Mouse (Mus musculus): ENCODE results near the gene Ccdc42. TPM values are rescaled to one million over a fixed set of nuclear protein-coding genes. Genes with fewer than 3 reads are reported as not detected.

Gene Ccdc42
- polyA plus RNA-seq, 1 experiment from 2014 or later = 0.29 TPM

DNA sequence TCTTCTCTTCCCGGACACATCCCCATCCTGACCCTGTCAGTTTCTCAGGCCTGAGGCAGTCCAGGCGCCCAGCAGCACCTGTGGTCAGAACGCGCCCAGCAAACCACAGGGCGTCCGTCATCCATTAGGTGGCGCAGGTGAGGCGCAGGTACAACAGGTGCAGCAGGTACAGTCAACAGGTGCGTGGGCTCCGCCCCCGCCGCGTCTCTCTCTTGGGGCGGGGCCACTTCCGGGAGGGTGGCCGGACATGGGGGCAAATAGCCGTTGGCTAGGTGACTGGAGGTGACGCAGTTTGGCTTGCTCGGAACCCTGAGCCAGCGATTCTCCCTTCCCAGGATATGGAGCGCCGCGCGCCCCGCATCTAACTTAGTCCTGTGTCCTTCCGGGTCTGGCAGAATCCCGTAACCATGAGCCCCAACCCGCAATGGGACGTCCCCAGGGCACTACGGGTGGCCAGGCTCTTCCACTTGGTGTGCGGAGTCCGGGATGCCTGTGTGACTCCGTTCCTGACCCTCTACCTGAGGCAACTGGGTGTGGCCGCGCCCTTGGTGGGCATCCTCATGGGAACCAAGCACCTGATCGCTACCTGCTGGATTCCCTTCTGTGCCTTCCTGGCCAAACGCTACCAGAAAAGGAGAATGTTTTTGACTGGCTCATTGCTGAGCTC, 30.8 kb upstream of the Ccdc42 start, which contains the start of gene Mfsd6l:
TSS of gene Mfsd6l (plus strand) at position 269 of the 667 bp plus-strand sequence.
- no peak for ATAC-seq (replicated peaks; ENCODE audit: insufficient number of reproducible peaks, low FRiP score, low TSS enrichment)
- Histone ChIP-seq H3K9ac (ENCODE audit: low read depth, low read length) (no peak within 1 kb of the TSS), H3K4me3 (ENCODE audit: low read depth, low read length) (peak within 1 kb of the TSS; percentile 4; the same call in 1 of the 2 replicates), H3K36me3 (ENCODE audit: control insufficient read depth, insufficient read depth, low read length) (no peaks in the 10 kb centered on the region), H3K27ac (ENCODE audit: low read depth, low read length) (no peak within 1 kb of the TSS), H3K9me3 (replicated peaks; ENCODE audit: control insufficient read depth, low read length) (no peaks in the 10 kb centered on the region), H3K4me1 (ENCODE audit: control insufficient read depth, insufficient read depth, low read length) (0 out of 2 replicates have a peak, but pooled peaks cover 5% of the 10 kb centered on the region), H3K4me2 (peak within 1 kb of the TSS; percentile 49), H3K27me3 (ENCODE audit: control insufficient read depth, insufficient read depth, low read length) (peaks cover 12% of the 10 kb centered on the region)
- 7% methylated on average over 37 of the region's 37 CpGs for whole genome bisulfite sequencing (ENCODE audit: insufficient replicate concordance)

DNA sequence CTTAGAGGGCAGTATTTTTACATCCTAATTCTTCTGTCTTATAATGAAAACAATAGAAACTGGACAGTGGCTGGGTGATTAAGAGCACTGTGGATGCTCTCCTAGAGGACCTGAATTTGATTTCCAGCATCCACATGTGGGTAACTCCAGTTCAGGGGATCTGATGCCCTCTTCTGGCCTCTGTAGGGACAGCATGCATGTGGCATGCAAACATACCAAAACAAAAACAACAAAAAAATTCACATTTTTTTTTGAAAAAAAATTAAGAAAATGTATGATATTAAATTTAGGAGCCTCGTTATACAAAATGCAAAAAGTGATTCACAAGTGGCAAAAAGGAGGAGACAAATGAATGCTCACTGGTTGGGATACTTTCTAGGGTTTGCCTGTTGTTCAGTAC, 27.3 kb upstream of the Ccdc42 start:
- H3K9ac ChIP-seq (ENCODE audit: low read depth, low read length) = no peak overlapping the region
- ATAC-seq (replicated peaks; ENCODE audit: insufficient number of reproducible peaks, low FRiP score, low TSS enrichment) = no peak
- H3K4me2 ChIP-seq = no peak overlapping the region
- 36% methylated on average over 1 of the region's 1 CpGs for WGBS (ENCODE audit: insufficient replicate concordance)
- no peaks in the 10 kb centered on the region for H3K9me3 ChIP-seq (replicated peaks; ENCODE audit: control insufficient read depth, low read length)
- peaks cover 12% of the 10 kb centered on the region for H3K27me3 ChIP-seq (ENCODE audit: control insufficient read depth, insufficient read depth, low read length)
- 0 out of 2 replicates have a peak, but pooled peaks cover 5% of the 10 kb centered on the region for H3K4me1 ChIP-seq (ENCODE audit: control insufficient read depth, insufficient read depth, low read length)
- H3K4me3 ChIP-seq (ENCODE audit: low read depth, low read length) = no peak overlapping the region
- H3K27ac ChIP-seq (ENCODE audit: low read depth, low read length) = no peak overlapping the region
- H3K36me3 ChIP-seq (ENCODE audit: control insufficient read depth, insufficient read depth, low read length) = no peaks in the 10 kb centered on the region

DNA sequence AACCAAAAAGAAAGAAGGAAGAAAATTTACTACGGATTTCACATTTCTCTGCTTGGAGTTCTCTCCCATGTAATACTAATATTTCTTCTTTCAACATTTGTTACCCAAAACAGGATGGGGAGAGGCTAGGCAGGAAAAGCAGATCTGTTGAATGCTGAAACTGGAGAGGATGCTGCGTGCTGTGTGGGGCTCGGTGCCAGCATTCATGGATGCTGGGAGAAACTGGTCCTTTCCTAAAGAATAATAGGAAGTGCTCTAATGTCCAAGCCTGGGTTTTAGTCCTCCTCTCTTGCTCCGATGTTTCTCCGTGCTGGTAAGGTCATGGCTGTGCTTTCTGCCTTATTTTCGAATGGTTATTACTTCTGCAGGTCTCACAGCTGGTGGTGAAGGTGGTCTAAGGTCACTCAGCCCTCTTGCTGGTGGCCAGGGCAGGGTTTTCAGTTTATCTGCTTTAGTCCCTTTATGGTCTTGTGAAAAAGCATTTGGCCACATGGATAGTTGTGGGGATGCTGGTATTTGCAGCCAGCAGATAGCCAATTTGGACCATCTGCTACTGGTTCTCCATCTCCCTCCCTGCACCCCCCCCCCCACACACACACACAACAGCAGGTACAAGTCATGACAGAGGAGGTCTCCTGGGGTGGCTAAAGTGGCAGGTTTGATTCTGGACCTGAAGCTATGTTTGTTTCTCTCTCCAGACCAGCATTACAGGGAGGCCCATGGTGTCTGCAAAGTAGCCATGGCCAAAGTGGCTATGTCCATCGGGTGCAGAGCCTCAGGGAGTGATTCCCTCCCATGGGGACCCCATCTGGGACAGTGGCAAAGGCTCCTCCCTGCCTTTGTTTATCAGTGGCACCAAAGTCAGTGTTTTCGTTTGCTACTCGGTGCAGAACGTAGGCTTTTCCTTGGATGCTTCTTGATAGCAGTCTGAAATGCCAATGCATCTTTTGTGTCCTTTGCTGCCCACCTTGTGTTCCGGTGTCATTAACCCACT, 24.6 kb upstream of the Ccdc42 start:
- Histone ChIP-seq H3K9ac (ENCODE audit: low read depth, low read length) (no peak overlapping the region), H3K4me2 (no peak overlapping the region), H3K27ac (ENCODE audit: low read depth, low read length) (no peak overlapping the region), H3K4me3 (ENCODE audit: low read depth, low read length) (no peak overlapping the region), H3K27me3 (ENCODE audit: control insufficient read depth, insufficient read depth, low read length) (no peaks in the 10 kb centered on the region), H3K9me3 (replicated peaks; ENCODE audit: control insufficient read depth, low read length) (no peaks in the 10 kb centered on the region), H3K4me1 (ENCODE audit: control insufficient read depth, insufficient read depth, low read length) (no peaks in the 10 kb centered on the region; the same call in 1 of the 2 replicates), H3K36me3 (ENCODE audit: control insufficient read depth, insufficient read depth, low read length) (no peaks in the 10 kb centered on the region)
- ATAC-seq (replicated peaks; ENCODE audit: insufficient number of reproducible peaks, low FRiP score, low TSS enrichment) = no peak
- 75% methylated on average over 11 of the region's 11 CpGs for WGBS (ENCODE audit: insufficient replicate concordance)

DNA sequence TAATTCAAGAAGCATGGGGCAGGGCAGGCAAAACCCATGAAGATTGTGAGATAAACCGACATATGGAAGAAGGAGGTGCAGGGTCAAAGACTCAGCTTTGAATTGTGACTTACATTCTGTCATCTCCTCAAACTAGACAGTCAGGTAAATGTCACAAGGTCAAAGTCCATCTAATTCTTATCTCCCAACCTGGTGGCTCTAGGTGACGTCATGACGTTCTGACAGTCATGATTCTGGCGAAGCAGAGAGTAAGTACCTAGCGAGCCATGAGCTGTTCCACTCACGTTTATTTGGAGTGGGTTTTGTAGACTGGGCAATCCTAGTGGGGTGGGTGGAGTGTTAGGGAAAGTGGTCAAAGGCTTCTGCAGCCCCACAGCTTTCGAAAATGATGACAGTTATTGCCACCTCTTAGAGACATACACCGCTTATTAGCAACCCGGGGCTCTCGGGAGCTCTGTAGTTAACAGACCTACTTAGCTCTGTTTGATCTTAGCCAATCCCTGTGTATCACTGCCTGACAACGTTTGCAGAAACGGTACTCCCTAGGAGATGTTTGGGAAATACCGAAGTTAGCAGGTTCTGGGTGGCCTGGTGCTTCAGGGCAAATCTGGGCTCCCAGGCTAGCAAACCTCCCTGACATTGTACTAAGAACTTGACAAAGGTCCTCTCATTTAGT, 22.3 kb upstream of the Ccdc42 start:
- Histone ChIP-seq H3K27me3 (ENCODE audit: control insufficient read depth, insufficient read depth, low read length) (no peaks in the 10 kb centered on the region), H3K9me3 (replicated peaks; ENCODE audit: control insufficient read depth, low read length) (no peaks in the 10 kb centered on the region), H3K4me1 (ENCODE audit: control insufficient read depth, insufficient read depth, low read length) (no peaks in the 10 kb centered on the region; the same call in 1 of the 2 replicates), H3K4me3 (ENCODE audit: low read depth, low read length) (no peak overlapping the region), H3K27ac (ENCODE audit: low read depth, low read length) (no peak overlapping the region), H3K9ac (ENCODE audit: low read depth, low read length) (no peak overlapping the region), H3K4me2 (no peak overlapping the region), H3K36me3 (ENCODE audit: control insufficient read depth, insufficient read depth, low read length) (no peaks in the 10 kb centered on the region)
- 69% methylated on average over 13 of the region's 13 CpGs for WGBS (ENCODE audit: insufficient replicate concordance)
- ATAC-seq (replicated peaks; ENCODE audit: insufficient number of reproducible peaks, low FRiP score, low TSS enrichment) = no peak

- H3K27me3 ChIP-seq (ENCODE audit: control insufficient read depth, insufficient read depth, low read length) = no peaks in the 10 kb centered on the region
- no peak for ATAC-seq (replicated peaks; ENCODE audit: insufficient number of reproducible peaks, low FRiP score, low TSS enrichment)
- no peaks in the 10 kb centered on the region for H3K36me3 ChIP-seq (ENCODE audit: control insufficient read depth, insufficient read depth, low read length)
- no peak overlapping the region for H3K4me3 ChIP-seq (ENCODE audit: low read depth, low read length)
- no peak overlapping the region for H3K27ac ChIP-seq (ENCODE audit: low read depth, low read length)
- no peaks in the 10 kb centered on the region; the same call in 1 of the 2 replicates for H3K4me1 ChIP-seq (ENCODE audit: control insufficient read depth, insufficient read depth, low read length)
- no peak overlapping the region for H3K4me2 ChIP-seq
- no peaks in the 10 kb centered on the region for H3K9me3 ChIP-seq (replicated peaks; ENCODE audit: control insufficient read depth, low read length)
- WGBS (ENCODE audit: insufficient replicate concordance) = 78% methylated on average over 3 of the region's 3 CpGs
- no peak overlapping the region for H3K9ac ChIP-seq (ENCODE audit: low read depth, low read length)
Observed at GRCm38 (mm10) chr11:68565032-68565429, 21.8 kb upstream of the Ccdc42 start.

DNA sequence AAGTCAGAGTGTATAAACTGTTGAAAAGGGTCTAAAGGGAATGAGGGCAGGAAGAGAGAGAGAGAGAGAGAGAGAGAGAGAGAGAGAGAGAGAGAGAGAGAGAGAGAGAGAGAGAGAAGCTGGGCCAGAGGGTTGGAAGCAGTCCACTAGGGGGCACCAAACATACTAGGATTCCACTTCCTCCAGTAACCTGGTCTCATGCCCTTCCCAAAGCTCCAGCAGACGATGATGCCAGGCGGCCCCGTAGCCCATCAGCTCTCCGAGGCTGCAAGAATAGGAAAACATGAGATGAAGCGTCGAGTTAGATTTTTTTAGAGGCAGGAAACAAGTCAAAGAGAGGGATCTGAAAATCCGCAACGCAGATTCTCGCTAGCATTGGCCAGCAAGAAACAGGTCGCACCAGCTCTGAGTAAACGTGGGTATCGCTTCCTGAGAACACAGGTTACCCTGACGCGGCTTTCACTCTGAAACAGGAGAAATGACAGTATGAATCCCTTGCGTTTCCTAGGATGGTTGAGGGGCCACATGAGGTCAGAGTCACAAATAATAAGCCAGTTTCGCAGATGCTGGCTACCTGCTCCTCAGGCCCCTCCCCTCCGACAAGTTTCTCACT, 20.3 kb upstream of the Ccdc42 start:
- no peak for ATAC-seq (replicated peaks; ENCODE audit: insufficient number of reproducible peaks, low FRiP score, low TSS enrichment)
- Histone ChIP-seq H3K27me3 (ENCODE audit: control insufficient read depth, insufficient read depth, low read length) (no peaks in the 10 kb centered on the region), H3K9me3 (replicated peaks; ENCODE audit: control insufficient read depth, low read length) (no peaks in the 10 kb centered on the region), H3K4me2 (peak overlapping the region; percentile 57), H3K27ac (ENCODE audit: low read depth, low read length) (no peak overlapping the region), H3K4me3 (ENCODE audit: low read depth, low read length) (peak overlapping the region; percentile 14; the same call in 1 of the 2 replicates), H3K9ac (ENCODE audit: low read depth, low read length) (no peak overlapping the region; the same call in 1 of the 2 replicates), H3K36me3 (ENCODE audit: control insufficient read depth, insufficient read depth, low read length) (no peaks in the 10 kb centered on the region), H3K4me1 (ENCODE audit: control insufficient read depth, insufficient read depth, low read length) (no peaks in the 10 kb centered on the region; the same call in 1 of the 2 replicates)
- 25% methylated on average over 17 of the region's 17 CpGs for WGBS (ENCODE audit: insufficient replicate concordance)

GRCm38 (mm10) chr11:68570861-68571260, 16.0 kb upstream of the Ccdc42 start:
- H3K9ac ChIP-seq (ENCODE audit: low read depth, low read length) = no peak overlapping the region
- no peaks in the 10 kb centered on the region for H3K27me3 ChIP-seq (ENCODE audit: control insufficient read depth, insufficient read depth, low read length)
- no peaks in the 10 kb centered on the region; the same call in 1 of the 2 replicates for H3K4me1 ChIP-seq (ENCODE audit: control insufficient read depth, insufficient read depth, low read length)
- H3K4me2 ChIP-seq = no peak overlapping the region
- H3K27ac ChIP-seq (ENCODE audit: low read depth, low read length) = no peak overlapping the region
- WGBS (ENCODE audit: insufficient replicate concordance) = 79% methylated on average over 5 of the region's 5 CpGs
- no peaks in the 10 kb centered on the region for H3K9me3 ChIP-seq (replicated peaks; ENCODE audit: control insufficient read depth, low read length)
- no peaks in the 10 kb centered on the region for H3K36me3 ChIP-seq (ENCODE audit: control insufficient read depth, insufficient read depth, low read length)
- H3K4me3 ChIP-seq (ENCODE audit: low read depth, low read length) = no peak overlapping the region
- ATAC-seq (replicated peaks; ENCODE audit: insufficient number of reproducible peaks, low FRiP score, low TSS enrichment) = no peak

- H3K4me1 ChIP-seq (ENCODE audit: control insufficient read depth, insufficient read depth, low read length) = no peaks in the 10 kb centered on the region
- no peak overlapping the region for H3K4me2 ChIP-seq
- no peak overlapping the region for H3K4me3 ChIP-seq (ENCODE audit: low read depth, low read length)
- H3K9ac ChIP-seq (ENCODE audit: low read depth, low read length) = no peak overlapping the region
- H3K9me3 ChIP-seq (replicated peaks; ENCODE audit: control insufficient read depth, low read length) = no peaks in the 10 kb centered on the region
- 77% methylated on average over 1 of the region's 1 CpGs for WGBS (ENCODE audit: insufficient replicate concordance)
- H3K36me3 ChIP-seq (ENCODE audit: control insufficient read depth, insufficient read depth, low read length) = no peaks in the 10 kb centered on the region
- ATAC-seq (replicated peaks; ENCODE audit: insufficient number of reproducible peaks, low FRiP score, low TSS enrichment) = no peak
- H3K27me3 ChIP-seq (ENCODE audit: control insufficient read depth, insufficient read depth, low read length) = no peaks in the 10 kb centered on the region; the same call in 1 of the 2 replicates
- no peak overlapping the region for H3K27ac ChIP-seq (ENCODE audit: low read depth, low read length)
Observed at GRCm38 (mm10) chr11:68577076-68577475, 9.7 kb upstream of the Ccdc42 start.

All from heart, embryonic 11.5 days (tissue).